Mouse (Mus musculus): ENCODE measurements around the gene Fam222b. TPM values are rescaled to one million over a fixed set of nuclear protein-coding genes. Genes with fewer than 3 reads are reported as not detected.
A peak's percentile ranks its signal among the peaks of the same experiment; 100 is the strongest.

The Fam222b gene
- polyA plus RNA-seq, 1 experiment from 2014 or later = 10.6 TPM

DNA sequence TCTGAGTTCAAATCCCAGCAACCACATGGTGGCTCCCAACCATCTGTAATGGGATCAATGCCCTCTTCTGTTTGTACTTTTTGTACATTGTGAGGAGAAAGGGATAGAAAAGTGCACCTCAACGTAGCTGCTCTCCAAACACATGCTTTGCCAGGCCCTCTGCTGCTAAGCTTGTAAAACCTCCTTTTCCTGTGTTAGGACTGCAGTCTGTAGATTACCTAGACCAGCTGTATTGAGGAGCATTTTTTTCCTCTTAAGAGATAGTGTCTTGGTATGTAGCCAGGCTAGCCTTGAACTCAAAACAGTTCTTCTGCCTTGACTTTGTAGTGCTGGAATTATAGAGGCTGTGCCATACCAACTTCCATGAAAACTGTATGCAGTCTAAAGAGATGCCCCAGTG is 41.7 kb downstream of the Fam222b start:
- no peaks in the 10 kb centered on the region for H3K27me3 ChIP-seq (replicated peaks; ENCODE audit: control insufficient read depth, insufficient read depth, low read length)
- TF ChIP-seq CTCF (IDR thresholded peaks at IDR 0.05; ENCODE audit: low read depth) = no peak
- no peak for ATAC-seq
- H3K9ac ChIP-seq (ENCODE audit: low read depth, low read length) = no peak overlapping the region
- no peaks in the 10 kb centered on the region; the same call in 1 of the 2 replicates for H3K4me1 ChIP-seq (replicated peaks; ENCODE audit: control insufficient read depth, insufficient read depth, low read length)
- H3K27ac ChIP-seq (ENCODE audit: low read depth, low read length) = no peak overlapping the region
- 74% methylated on average over 1 of the region's 1 CpGs for WGBS
- H3K4me2 ChIP-seq (replicated peaks; ENCODE audit: low read depth) = no peak overlapping the region
- no peak overlapping the region for H3K4me3 ChIP-seq (ENCODE audit: low read depth, low read length)
- H3K9me3 ChIP-seq (ENCODE audit: control insufficient read depth) = no peaks in the 10 kb centered on the region
- no peaks in the 10 kb centered on the region for H3K36me3 ChIP-seq (ENCODE audit: control insufficient read depth, insufficient read depth)

DNA sequence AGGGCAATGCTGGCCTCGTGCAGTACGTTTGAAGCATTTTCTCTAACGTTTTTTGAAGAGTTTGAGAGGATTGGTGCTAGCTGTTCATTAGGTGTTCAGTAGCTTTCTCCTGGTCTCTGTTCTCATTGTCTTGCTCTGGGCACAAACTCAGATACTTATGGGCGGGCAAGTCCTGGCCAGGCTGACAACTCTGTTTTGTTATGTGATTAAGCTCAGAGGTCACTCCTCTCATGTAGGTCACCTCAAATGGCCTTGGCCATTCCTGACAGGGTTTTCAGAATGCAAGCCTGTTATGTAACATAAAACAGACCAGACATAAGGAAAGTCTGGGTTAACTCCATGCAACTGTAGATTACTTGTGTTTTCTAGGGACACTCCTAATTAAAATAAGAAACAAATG is 43.1 kb downstream of the Fam222b start:
- H3K27me3 ChIP-seq (replicated peaks; ENCODE audit: control insufficient read depth, insufficient read depth, low read length) = no peaks in the 10 kb centered on the region
- H3K9ac ChIP-seq (ENCODE audit: low read depth, low read length) = no peak overlapping the region
- WGBS = 76% methylated on average over 4 of the region's 4 CpGs
- H3K4me2 ChIP-seq (replicated peaks; ENCODE audit: low read depth) = no peak overlapping the region
- no peak for TF ChIP-seq CTCF (IDR thresholded peaks at IDR 0.05; ENCODE audit: low read depth)
- H3K27ac ChIP-seq (ENCODE audit: low read depth, low read length) = no peak overlapping the region
- no peak overlapping the region for H3K4me3 ChIP-seq (ENCODE audit: low read depth, low read length)
- H3K4me1 ChIP-seq (replicated peaks; ENCODE audit: control insufficient read depth, insufficient read depth, low read length) = no peaks in the 10 kb centered on the region; the same call in 1 of the 2 replicates
- no peak for ATAC-seq
- no peaks in the 10 kb centered on the region for H3K9me3 ChIP-seq (ENCODE audit: control insufficient read depth)
- H3K36me3 ChIP-seq (ENCODE audit: control insufficient read depth, insufficient read depth) = no peaks in the 10 kb centered on the region

DNA sequence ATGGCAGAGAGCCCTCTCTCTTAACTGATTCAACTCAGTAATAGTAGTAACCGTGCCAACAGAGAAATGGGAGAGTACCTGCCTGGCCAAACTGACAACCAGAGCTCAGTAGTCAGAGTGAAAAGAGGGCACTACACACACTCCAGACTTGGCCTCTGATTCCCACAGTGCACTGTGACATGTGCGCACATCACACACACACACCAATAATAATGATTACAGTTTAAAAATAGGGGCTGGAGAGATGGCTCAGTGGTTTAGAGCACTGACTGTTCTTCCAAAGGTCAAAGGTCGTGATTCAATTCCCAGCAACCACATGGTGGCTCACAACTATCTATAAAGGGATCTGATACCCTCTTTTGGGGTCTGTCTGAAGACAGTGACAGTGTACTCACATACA is 43.6 kb downstream of the Fam222b start:
- no peaks in the 10 kb centered on the region for H3K9me3 ChIP-seq (ENCODE audit: control insufficient read depth)
- 79% methylated on average over 3 of the region's 3 CpGs for WGBS
- H3K27me3 ChIP-seq (replicated peaks; ENCODE audit: control insufficient read depth, insufficient read depth, low read length) = no peaks in the 10 kb centered on the region
- no peak overlapping the region for H3K27ac ChIP-seq (ENCODE audit: low read depth, low read length)
- peaks cover 2% of the 10 kb centered on the region for H3K36me3 ChIP-seq (ENCODE audit: control insufficient read depth, insufficient read depth)
- no peak overlapping the region for H3K9ac ChIP-seq (ENCODE audit: low read depth, low read length)
- ATAC-seq = no peak
- H3K4me3 ChIP-seq (ENCODE audit: low read depth, low read length) = no peak overlapping the region
- no peak for TF ChIP-seq CTCF (IDR thresholded peaks at IDR 0.05; ENCODE audit: low read depth)
- H3K4me1 ChIP-seq (replicated peaks; ENCODE audit: control insufficient read depth, insufficient read depth, low read length) = no peaks in the 10 kb centered on the region
- no peak overlapping the region for H3K4me2 ChIP-seq (replicated peaks; ENCODE audit: low read depth)

DNA sequence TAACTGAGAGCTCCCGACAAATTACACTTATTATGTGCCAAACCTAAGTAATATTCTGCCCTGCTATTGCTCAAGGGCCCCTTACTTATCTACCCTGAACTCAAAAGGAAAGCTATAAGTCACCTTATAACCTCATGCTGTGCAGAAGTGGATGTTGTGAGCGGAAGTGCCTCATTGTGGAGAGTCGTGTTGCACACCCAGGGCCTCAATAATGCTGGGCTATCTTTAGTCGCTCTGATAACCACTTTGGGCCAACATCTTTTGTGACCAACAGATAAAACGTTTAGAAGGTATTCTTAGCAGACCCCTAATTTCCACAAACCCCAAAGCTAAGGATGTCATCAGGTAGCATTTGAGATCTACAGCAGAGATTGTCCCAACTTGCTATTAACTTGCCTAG is 46.2 kb downstream of the Fam222b start:
- TF ChIP-seq CTCF (IDR thresholded peaks at IDR 0.05; ENCODE audit: low read depth) = no peak
- H3K4me1 ChIP-seq (replicated peaks; ENCODE audit: control insufficient read depth, insufficient read depth, low read length) = no peaks in the 10 kb centered on the region
- H3K4me3 ChIP-seq (ENCODE audit: low read depth, low read length) = no peak overlapping the region
- WGBS = 48% methylated on average over 5 of the region's 5 CpGs
- H3K9me3 ChIP-seq (ENCODE audit: control insufficient read depth) = no peaks in the 10 kb centered on the region
- no peak overlapping the region for H3K4me2 ChIP-seq (replicated peaks; ENCODE audit: low read depth)
- peaks cover 28% of the 10 kb centered on the region for H3K36me3 ChIP-seq (ENCODE audit: control insufficient read depth, insufficient read depth)
- H3K27ac ChIP-seq (ENCODE audit: low read depth, low read length) = no peak overlapping the region
- H3K9ac ChIP-seq (ENCODE audit: low read depth, low read length) = no peak overlapping the region
- ATAC-seq = no peak
- no peaks in the 10 kb centered on the region for H3K27me3 ChIP-seq (replicated peaks; ENCODE audit: control insufficient read depth, insufficient read depth, low read length)

DNA sequence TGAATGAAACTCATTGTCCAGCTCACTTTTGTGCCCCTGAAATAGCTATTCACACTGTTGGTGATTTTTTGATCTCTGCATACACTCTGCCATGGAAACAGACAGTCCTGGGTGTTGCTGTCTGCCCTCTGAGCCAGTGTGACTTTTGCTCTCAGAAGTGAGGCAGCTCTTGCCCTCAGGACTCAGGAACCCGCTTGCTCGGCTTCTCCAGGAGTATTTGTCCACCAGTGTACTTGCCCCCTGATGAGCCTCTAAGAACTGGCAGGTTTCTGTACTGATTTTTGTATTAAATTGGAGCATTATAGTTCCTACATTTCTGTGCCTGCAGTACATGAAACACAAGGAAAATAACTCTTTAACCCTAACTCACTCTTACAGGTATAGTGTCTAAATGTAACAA is 49.1 kb downstream of the Fam222b start:
- Histone ChIP-seq H3K36me3 (ENCODE audit: control insufficient read depth, insufficient read depth) (peaks cover 44% of the 10 kb centered on the region), H3K9ac (ENCODE audit: low read depth, low read length) (no peak overlapping the region), H3K4me3 (ENCODE audit: low read depth, low read length) (no peak overlapping the region), H3K4me1 (replicated peaks; ENCODE audit: control insufficient read depth, insufficient read depth, low read length) (no peaks in the 10 kb centered on the region), H3K9me3 (ENCODE audit: control insufficient read depth) (no peaks in the 10 kb centered on the region), H3K27ac (ENCODE audit: low read depth, low read length) (no peak overlapping the region), H3K27me3 (replicated peaks; ENCODE audit: control insufficient read depth, insufficient read depth, low read length) (no peaks in the 10 kb centered on the region), H3K4me2 (replicated peaks; ENCODE audit: low read depth) (no peak overlapping the region)
- ATAC-seq = no peak
- 68% methylated on average over 2 of the region's 2 CpGs for WGBS
- no peak for TF ChIP-seq CTCF (IDR thresholded peaks at IDR 0.05; ENCODE audit: low read depth)

GRCm38 (mm10) chr11:78146168-78146567 is 51.7 kb downstream of the Fam222b start:
- Histone ChIP-seq H3K36me3 (ENCODE audit: control insufficient read depth, insufficient read depth) (peaks cover 55% of the 10 kb centered on the region), H3K27me3 (replicated peaks; ENCODE audit: control insufficient read depth, insufficient read depth, low read length) (no peaks in the 10 kb centered on the region), H3K4me1 (replicated peaks; ENCODE audit: control insufficient read depth, insufficient read depth, low read length) (no peaks in the 10 kb centered on the region), H3K4me3 (ENCODE audit: low read depth, low read length) (no peak overlapping the region), H3K9me3 (ENCODE audit: control insufficient read depth) (no peaks in the 10 kb centered on the region), H3K4me2 (replicated peaks; ENCODE audit: low read depth) (no peak overlapping the region), H3K27ac (ENCODE audit: low read depth, low read length) (no peak overlapping the region), H3K9ac (ENCODE audit: low read depth, low read length) (no peak overlapping the region)
- TF ChIP-seq CTCF (IDR thresholded peaks at IDR 0.05; ENCODE audit: low read depth) = peak; percentile 50
- WGBS = 80% methylated on average over 5 of the region's 5 CpGs
- ATAC-seq = no peak

Measured in intestine, postnatal 0 days (tissue).